Mouse (Mus musculus) cortical plate, adult 2 months (tissue): ENCODE results near the gene Shisal2a.
A peak's percentile ranks its signal among the peaks of the same experiment; 100 is the strongest.

Experiments
- CTCF ChIP-seq: fragments of 200-500 bp; IDR thresholded peaks from 2 replicates; pipeline ENCODE4 v1.5.1; 2011; ENCODE audit warnings: mild to moderate bottlenecking, control low read depth, low read length; ENCODE audit not compliant: insufficient read depth; ENCODE audit errors: extremely low read depth
- POLR2A ChIP-seq: fragments of 200-500 bp; IDR thresholded peaks from 2 replicates; pipeline ENCODE4 v1.6.1; 2011; ENCODE audit warnings: mild to moderate bottlenecking, low read length, control low read depth; ENCODE audit not compliant: insufficient read depth; ENCODE audit errors: extremely low read depth

GRCm38 (mm10) chr4:108327730-108328484 lies 55.2 kb downstream of the Shisal2a start, which contains the start of gene Coa7:
- TF ChIP-seq CTCF (no peak), POLR2A (peak; percentile 63)
